Mouse (Mus musculus) erythroblast, embryonic 14.5 days (primary cell): Measurements from ENCODE around the gene Trak1.

Experiments used
- GATA1 ChIP-seq: IDR thresholded peaks from 2 replicates; pipeline ENCODE4 v1.6.1; 2012; ENCODE audit warnings: low read length, inconsistent platforms, mixed read lengths
- TAL1 ChIP-seq: IDR thresholded peaks from 3 replicates; pipeline ENCODE4 v1.6.1; 2012; ENCODE audit warnings: low read length, inconsistent platforms, mixed read lengths

- TF ChIP-seq TAL1 (no peak), GATA1 (no peak)
These were observed 53.3 kb downstream of the Trak1 start for GRCm38 (mm10) chr9:121350601-121351000.
